ENCODE assay signal across 8 mouse cellular contexts in the genomic region with DNA sequence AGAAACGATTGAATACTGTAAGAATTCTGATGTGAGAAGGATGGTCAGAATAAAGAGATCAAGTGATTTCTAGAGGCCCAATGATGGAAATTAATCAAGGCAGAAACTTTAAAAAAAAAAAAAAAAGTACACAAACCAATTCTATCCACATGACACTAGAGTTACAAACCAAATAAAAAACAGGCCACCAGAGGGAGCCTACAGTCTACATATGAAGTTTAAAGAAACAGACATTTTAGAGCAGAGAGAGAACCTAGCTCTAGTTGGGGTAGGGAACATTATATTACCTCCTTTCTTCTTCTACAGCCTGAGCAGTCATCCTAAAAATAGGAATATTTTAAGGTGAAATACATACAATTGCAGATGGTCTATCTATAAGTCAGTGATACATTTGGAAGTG. TPM values are rescaled to one million over a fixed set of nuclear protein-coding genes. Genes with fewer than 3 reads are reported as not detected.
DNase-seq lines count a peak whose midpoint lies in the region.

No protein-coding gene starts in this region.

- H3K36me3 ChIP-seq in heart, embryonic 10.5 days, result peaks cover 84% of the 10 kb centered on the region

- WGBS in heart, embryonic 10.5 days, result 91% methylated on average over 1 of the region's 1 CpGs

- DNase-seq in heart, adult 9 months (ENCODE audit: low spot score in 2 of 2), result peak; percentile 46 to 73
- DNase-seq in heart, embryonic 10.5 days (ENCODE audit: low spot score), result no peak
- peak; percentile 63 for DNase-seq in right cerebral cortex, adult 18-20 months
- no peak for DNase-seq in right cerebral cortex, postnatal 36 days (ENCODE audit: low spot score in 2 of 2)
- DNase-seq in c-Kit-positive CD71-positive TER-119-positive erythroid progenitor cells, embryonic 14.5 days (ENCODE audit: low spot score), result peak; percentile 34
- DNase-seq in layer of hippocampus, adult 9-11 months, result peak; percentile 67
- no peak for DNase-seq in spleen, postnatal 4 days (ENCODE audit: low spot score in 2 of 2)
- DNase-seq in urinary bladder, postnatal 4 days (ENCODE audit: low spot score in 2 of 2), result no peak

- no peaks in the 10 kb centered on the region for H3K27me3 ChIP-seq in heart, embryonic 10.5 days (ENCODE audit: insufficient read depth, poor library complexity, severe bottlenecking)

- H3K4me1 ChIP-seq in heart, embryonic 10.5 days, result no peaks in the 10 kb centered on the region

- no peak overlapping the region for H3K4me3 ChIP-seq in heart, embryonic 10.5 days

- no peaks in the 10 kb centered on the region for H3K9me3 ChIP-seq in heart, embryonic 10.5 days

- no peak overlapping the region for H3K27ac ChIP-seq in heart, embryonic 10.5 days

RNA-seq across cellular contexts. Expression of a gene that starts 55.8 kb away (rescaled TPM):
- 0.28 and 1.9 TPM in 2 replicates for polyA plus RNA-seq in heart, embryonic 10.5 days (2016; fragmentation: Nextera tagmentation; extraction: Ambion mirVana)

Comparison
In these comparisons a context has a peak if more than half of its experiments do, and no peak if none do; other contexts are left out.
1. DNase-seq: peak in heart, adult 9 months (2 of 2), right cerebral cortex, adult 18-20 months (single experiment), c-Kit-positive CD71-positive TER-119-positive erythroid progenitor cells, embryonic 14.5 days (single experiment) and layer of hippocampus, adult 9-11 months (single experiment); none in heart, embryonic 10.5 days (single experiment), right cerebral cortex, postnatal 36 days (0 of 2), spleen, postnatal 4 days (0 of 2) and urinary bladder, postnatal 4 days (0 of 2).